Mouse (Mus musculus): ENCODE data around the gene Ccdc163. TPM values are rescaled to one million over a fixed set of nuclear protein-coding genes. Genes with fewer than 3 reads are reported as not detected.
"Not testable (repeated sequence)": the region's sequence is repeated elsewhere in the genome, so short reads cannot be mapped to it uniquely, and the experiment has no call there.

The Ccdc163 gene
- 1 to 10 TPM; 6.6 to 7.5 TPM for total RNA-seq (2021)
- long read RNA-seq, experiment 1, partial matches to known transcripts: 0 of 1 reads
- long read RNA-seq, experiment 1, other reads (novel, unspliced or antisense): 0 of 1 reads
- long read RNA-seq, experiment 2, partial matches to known transcripts: 0 of 1 reads
- long read RNA-seq, experiment 2, other reads (novel, unspliced or antisense): 1 of 1 reads

- peak; percentile 64 to 84 for DNase-seq (ENCODE audit: low spot score in 2 of 2)
Observed at GRCm38 (mm10) chr4:116708201-116708764, at the start of gene Ccdc163, which contains the start of gene Mmachc. TSS of gene Ccdc163 (plus strand) at chr4:116708509. TSS of gene Mmachc (minus strand) at chr4:116708406.

- DNase-seq (ENCODE audit: low spot score in 2 of 2): no peak
Observed at GRCm38 (mm10) chr4:116659474-116659873, 48.8 kb upstream of the Ccdc163 start.

GRCm38 (mm10) chr4:116659916-116660315 lies 48.4 kb upstream of the Ccdc163 start:
- not testable (repeated sequence) for DNase-seq (ENCODE audit: low spot score in 2 of 2)

GRCm38 (mm10) chr4:116660829-116661228 lies 47.5 kb upstream of the Ccdc163 start:
- no peak for DNase-seq (ENCODE audit: low spot score in 2 of 2)

GRCm38 (mm10) chr4:116661998-116662397 lies 46.3 kb upstream of the Ccdc163 start:
- no peak for DNase-seq (ENCODE audit: low spot score in 2 of 2)

- no peak for DNase-seq (ENCODE audit: low spot score in 2 of 2)
Observed at GRCm38 (mm10) chr4:116666625-116667024, 41.7 kb upstream of the Ccdc163 start.

- DNase-seq (ENCODE audit: low spot score in 2 of 2): no peak
Observed at GRCm38 (mm10) chr4:116668145-116668544, 40.2 kb upstream of the Ccdc163 start.

- DNase-seq (ENCODE audit: low spot score in 2 of 2): no peak
Observed at GRCm38 (mm10) chr4:116669291-116669690, 39.0 kb upstream of the Ccdc163 start.

- DNase-seq (ENCODE audit: low spot score in 2 of 2): no peak
Observed at GRCm38 (mm10) chr4:116672785-116673184, 35.5 kb upstream of the Ccdc163 start.

- not testable (repeated sequence) for DNase-seq (ENCODE audit: low spot score in 2 of 2)
Observed at GRCm38 (mm10) chr4:116674761-116675160, 33.5 kb upstream of the Ccdc163 start.

- DNase-seq (ENCODE audit: low spot score in 2 of 2): no peak
Observed at GRCm38 (mm10) chr4:116676027-116676426, 32.3 kb upstream of the Ccdc163 start.

- DNase-seq (ENCODE audit: low spot score in 2 of 2): no peak
Observed at GRCm38 (mm10) chr4:116677808-116678207, 30.5 kb upstream of the Ccdc163 start.

- DNase-seq (ENCODE audit: low spot score in 2 of 2): no peak
Observed at GRCm38 (mm10) chr4:116679141-116679540, 29.2 kb upstream of the Ccdc163 start.

- not testable (repeated sequence) for DNase-seq (ENCODE audit: low spot score in 2 of 2)
Observed at GRCm38 (mm10) chr4:116680521-116680920, 27.8 kb upstream of the Ccdc163 start.

GRCm38 (mm10) chr4:116683957-116684356 lies 24.4 kb upstream of the Ccdc163 start:
- no peak for DNase-seq (ENCODE audit: low spot score in 2 of 2)

GRCm38 (mm10) chr4:116684665-116685064 lies 23.6 kb upstream of the Ccdc163 start:
- no peak for DNase-seq (ENCODE audit: low spot score in 2 of 2)

GRCm38 (mm10) chr4:116685402-116686061 lies 22.8 kb upstream of the Ccdc163 start, which contains the start of gene Prdx1:
TSS of gene Prdx1 (plus strand) at chr4:116685544.
- DNase-seq (ENCODE audit: low spot score in 2 of 2): peak; percentile 97 to 98

- no peak for DNase-seq (ENCODE audit: low spot score in 2 of 2)
Observed at GRCm38 (mm10) chr4:116687041-116687440, 21.3 kb upstream of the Ccdc163 start.

GRCm38 (mm10) chr4:116689309-116689876 lies 18.9 kb upstream of the Ccdc163 start:
- DNase-seq (ENCODE audit: low spot score in 2 of 2): no peak

GRCm38 (mm10) chr4:116692146-116692545 lies 16.2 kb upstream of the Ccdc163 start:
- DNase-seq (ENCODE audit: low spot score in 2 of 2): no peak

GRCm38 (mm10) chr4:116693785-116694184 lies 14.5 kb upstream of the Ccdc163 start:
- DNase-seq (ENCODE audit: low spot score in 2 of 2): no peak
